Mouse (Mus musculus): ENCODE data around the gene Ldb2. TPM values are rescaled to one million over a fixed set of nuclear protein-coding genes. Genes with fewer than 3 reads are reported as not detected.

Ldb2 gene
- polyA plus RNA-seq, 2 experiments, result 2.0 to 4.2 TPM

GRCm38 (mm10) chr5:44677814-44678213, 121.7 kb downstream of the Ldb2 start:
- DNase-seq (ENCODE audit: low read depth in 3 of 3, low spot score in 3 of 3) (no peak), ATAC-seq (ENCODE audit: insufficient read depth) (no peak)
- Histone ChIP-seq H3K9ac (replicated peaks) (no peak overlapping the region), H3K27me3 (ENCODE audit: control insufficient read depth, insufficient read depth, low read length) (no peaks in the 10 kb centered on the region), H3K9me3 (ENCODE audit: control insufficient read depth, low read length) (no peaks in the 10 kb centered on the region), H3K4me3 (ENCODE audit: insufficient read depth in 1 of 2, low read depth in 2 of 2, low read length in 2 of 2) (no peak overlapping the region), H3K4me2 (ENCODE audit: low read depth) (no peak overlapping the region), H3K36me3 (replicated peaks; ENCODE audit: control insufficient read depth, insufficient read depth, low read depth) (no peaks in the 10 kb centered on the region), H3K4me1 (replicated peaks; ENCODE audit: control insufficient read depth in 2 of 2, insufficient read depth in 2 of 2, low read length in 1 of 2) (no peaks in the 10 kb centered on the region), H3K27ac (no peak overlapping the region)
- WGBS (ENCODE audit: insufficient replicate concordance), result 57% methylated on average over 5 of the region's 5 CpGs
- TF ChIP-seq CTCF (IDR thresholded peaks at IDR 0.05; ENCODE audit: low read depth) (no peak), EP300 (IDR thresholded peaks at IDR 0.05; ENCODE audit: low read depth) (no peak)

GRCm38 (mm10) chr5:44676145-44676754, 123.2 kb downstream of the Ldb2 start:
- Histone ChIP-seq H3K36me3 (replicated peaks; ENCODE audit: control insufficient read depth, insufficient read depth, low read depth) (no peaks in the 10 kb centered on the region), H3K9ac (replicated peaks) (no peak overlapping the region), H3K27me3 (ENCODE audit: control insufficient read depth, insufficient read depth, low read length) (no peaks in the 10 kb centered on the region), H3K4me3 (ENCODE audit: insufficient read depth in 1 of 2, low read depth in 2 of 2, low read length in 2 of 2) (no peak overlapping the region), H3K4me1 (replicated peaks; ENCODE audit: control insufficient read depth in 2 of 2, insufficient read depth in 2 of 2, low read length in 1 of 2) (no peaks in the 10 kb centered on the region), H3K9me3 (ENCODE audit: control insufficient read depth, low read length) (no peaks in the 10 kb centered on the region), H3K4me2 (ENCODE audit: low read depth) (no peak overlapping the region), H3K27ac (no peak overlapping the region)
- 61% methylated on average over 5 of the region's 5 CpGs for whole genome bisulfite sequencing (ENCODE audit: insufficient replicate concordance)
- no peak for ATAC-seq (ENCODE audit: insufficient read depth)
- no peak for TF ChIP-seq EP300 (IDR thresholded peaks at IDR 0.05; ENCODE audit: low read depth)
- no peak for TF ChIP-seq CTCF (IDR thresholded peaks at IDR 0.05; ENCODE audit: low read depth)
- no peak for DNase-seq (ENCODE audit: low read depth in 3 of 3, low spot score in 3 of 3)

GRCm38 (mm10) chr5:44670336-44670735, 129.1 kb downstream of the Ldb2 start:
- 40% methylated on average over 2 of the region's 2 CpGs for whole genome bisulfite sequencing (ENCODE audit: insufficient replicate concordance)
- DNase-seq (ENCODE audit: low read depth in 3 of 3, low spot score in 3 of 3) (no peak), ATAC-seq (ENCODE audit: insufficient read depth) (no peak)
- H3K27me3 ChIP-seq (ENCODE audit: control insufficient read depth, insufficient read depth, low read length), result no peaks in the 10 kb centered on the region
- H3K9me3 ChIP-seq (ENCODE audit: control insufficient read depth, low read length), result no peaks in the 10 kb centered on the region
- H3K9ac ChIP-seq (replicated peaks), result no peak overlapping the region
- H3K4me1 ChIP-seq (replicated peaks; ENCODE audit: control insufficient read depth in 2 of 2, insufficient read depth in 2 of 2, low read length in 1 of 2), result no peaks in the 10 kb centered on the region
- no peak overlapping the region for H3K27ac ChIP-seq
- TF ChIP-seq EP300 (IDR thresholded peaks at IDR 0.05; ENCODE audit: low read depth), result no peak
- TF ChIP-seq CTCF (IDR thresholded peaks at IDR 0.05; ENCODE audit: low read depth), result no peak
- H3K36me3 ChIP-seq (replicated peaks; ENCODE audit: control insufficient read depth, insufficient read depth, low read depth), result no peaks in the 10 kb centered on the region
- H3K4me3 ChIP-seq (ENCODE audit: insufficient read depth in 1 of 2, low read depth in 2 of 2, low read length in 2 of 2), result no peak overlapping the region
- H3K4me2 ChIP-seq (ENCODE audit: low read depth), result no peak overlapping the region

GRCm38 (mm10) chr5:44667907-44668306, 131.6 kb downstream of the Ldb2 start:
- Histone ChIP-seq H3K27ac (no peak overlapping the region), H3K4me1 (replicated peaks; ENCODE audit: control insufficient read depth in 2 of 2, insufficient read depth in 2 of 2, low read length in 1 of 2) (no peaks in the 10 kb centered on the region), H3K4me3 (ENCODE audit: insufficient read depth in 1 of 2, low read depth in 2 of 2, low read length in 2 of 2) (no peak overlapping the region), H3K36me3 (replicated peaks; ENCODE audit: control insufficient read depth, insufficient read depth, low read depth) (no peaks in the 10 kb centered on the region), H3K9me3 (ENCODE audit: control insufficient read depth, low read length) (no peaks in the 10 kb centered on the region), H3K27me3 (ENCODE audit: control insufficient read depth, insufficient read depth, low read length) (no peaks in the 10 kb centered on the region), H3K4me2 (ENCODE audit: low read depth) (no peak overlapping the region), H3K9ac (replicated peaks) (no peak overlapping the region)
- no peak for DNase-seq (ENCODE audit: low read depth in 3 of 3, low spot score in 3 of 3)
- 53% methylated on average over 3 of the region's 3 CpGs for WGBS (ENCODE audit: insufficient replicate concordance)
- ATAC-seq (ENCODE audit: insufficient read depth), result no peak
- TF ChIP-seq EP300 (IDR thresholded peaks at IDR 0.05; ENCODE audit: low read depth) (no peak), CTCF (IDR thresholded peaks at IDR 0.05; ENCODE audit: low read depth) (no peak)

GRCm38 (mm10) chr5:44667383-44667782, 132.1 kb downstream of the Ldb2 start:
- no peak overlapping the region for H3K9ac ChIP-seq (replicated peaks)
- no peaks in the 10 kb centered on the region for H3K36me3 ChIP-seq (replicated peaks; ENCODE audit: control insufficient read depth, insufficient read depth, low read depth)
- no peak for ATAC-seq (ENCODE audit: insufficient read depth)
- H3K9me3 ChIP-seq (ENCODE audit: control insufficient read depth, low read length), result no peaks in the 10 kb centered on the region
- no peak overlapping the region for H3K4me3 ChIP-seq (ENCODE audit: insufficient read depth in 1 of 2, low read depth in 2 of 2, low read length in 2 of 2)
- no peaks in the 10 kb centered on the region for H3K27me3 ChIP-seq (ENCODE audit: control insufficient read depth, insufficient read depth, low read length)
- no peak for TF ChIP-seq CTCF (IDR thresholded peaks at IDR 0.05; ENCODE audit: low read depth)
- TF ChIP-seq EP300 (IDR thresholded peaks at IDR 0.05; ENCODE audit: low read depth), result no peak
- WGBS (ENCODE audit: insufficient replicate concordance), result 66% methylated on average over 10 of the region's 10 CpGs
- H3K4me1 ChIP-seq (replicated peaks; ENCODE audit: control insufficient read depth in 2 of 2, insufficient read depth in 2 of 2, low read length in 1 of 2), result no peaks in the 10 kb centered on the region
- no peak overlapping the region for H3K27ac ChIP-seq
- H3K4me2 ChIP-seq (ENCODE audit: low read depth), result no peak overlapping the region
- no peak for DNase-seq (ENCODE audit: low read depth in 3 of 3, low spot score in 3 of 3)
